Mouse (Mus musculus) liver, postnatal 0 days (tissue): Measurements from ENCODE around the gene Zdhhc19.

Source experiments
- CTCF ChIP-seq: sonication (generic); IDR thresholded peaks from 2 replicates; pipeline ENCODE4 v1.5.1; 2016; ENCODE audit warnings: antibody characterized with exemption, low read depth
- EP300 ChIP-seq: IDR thresholded peaks from 2 replicates; pipeline ENCODE4 v1.6.1; 2016; ENCODE audit warnings: antibody characterized with exemption, low read depth, mild to moderate bottlenecking

GRCm38 (mm10) chr16:32508035-32508434 lies 12.0 kb downstream of the Zdhhc19 start:
- TF ChIP-seq CTCF (no peak), EP300 (no peak)
